Mouse (Mus musculus) CD8-positive naive resting alpha-beta T cell, adult 57 days (primary cell): ENCODE data around the gene Snrpf. TPM values are rescaled to one million over a fixed set of nuclear protein-coding genes. Genes with fewer than 3 reads are reported as not detected.

ENCODE experiments used
- total RNA-seq: library from RNA; stranded (reverse); gene quantifications from one replicate; pipeline ENCODE4 v1.2.4, GENCODE M21; 2023

Snrpf gene
- total RNA-seq = 23.8 TPM

DNA sequence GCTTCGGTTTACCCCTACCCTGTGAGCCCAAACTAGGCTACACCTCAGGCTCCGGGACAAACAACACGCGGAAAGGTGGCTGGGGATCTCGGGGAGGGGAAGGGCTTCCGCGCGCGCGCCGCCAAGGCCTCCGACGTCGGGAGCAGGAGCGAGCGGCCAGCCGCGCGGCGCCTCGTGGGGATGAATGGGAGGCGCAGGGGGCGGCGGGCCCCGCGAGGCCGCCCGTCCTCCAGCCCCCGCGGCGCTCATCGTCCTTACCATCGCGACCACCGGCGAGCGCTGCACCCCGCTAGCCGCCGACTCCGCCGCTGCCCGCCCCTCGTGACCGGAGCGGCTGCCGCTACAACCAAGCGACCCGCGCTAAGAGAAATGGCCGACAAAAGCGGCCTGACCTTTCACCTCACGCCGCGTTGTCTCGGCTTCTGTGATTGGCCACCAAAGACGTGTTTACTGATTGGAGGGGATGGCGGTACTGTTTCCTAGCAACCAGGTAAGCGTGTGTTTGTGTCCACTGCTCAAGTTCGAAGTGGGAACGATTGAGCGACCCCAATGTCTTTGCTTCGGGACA lies at the start of gene Snrpf:
Gene Snrpf (minus strand): TSS at position 426 of the 568 bp plus-strand sequence.

DNA sequence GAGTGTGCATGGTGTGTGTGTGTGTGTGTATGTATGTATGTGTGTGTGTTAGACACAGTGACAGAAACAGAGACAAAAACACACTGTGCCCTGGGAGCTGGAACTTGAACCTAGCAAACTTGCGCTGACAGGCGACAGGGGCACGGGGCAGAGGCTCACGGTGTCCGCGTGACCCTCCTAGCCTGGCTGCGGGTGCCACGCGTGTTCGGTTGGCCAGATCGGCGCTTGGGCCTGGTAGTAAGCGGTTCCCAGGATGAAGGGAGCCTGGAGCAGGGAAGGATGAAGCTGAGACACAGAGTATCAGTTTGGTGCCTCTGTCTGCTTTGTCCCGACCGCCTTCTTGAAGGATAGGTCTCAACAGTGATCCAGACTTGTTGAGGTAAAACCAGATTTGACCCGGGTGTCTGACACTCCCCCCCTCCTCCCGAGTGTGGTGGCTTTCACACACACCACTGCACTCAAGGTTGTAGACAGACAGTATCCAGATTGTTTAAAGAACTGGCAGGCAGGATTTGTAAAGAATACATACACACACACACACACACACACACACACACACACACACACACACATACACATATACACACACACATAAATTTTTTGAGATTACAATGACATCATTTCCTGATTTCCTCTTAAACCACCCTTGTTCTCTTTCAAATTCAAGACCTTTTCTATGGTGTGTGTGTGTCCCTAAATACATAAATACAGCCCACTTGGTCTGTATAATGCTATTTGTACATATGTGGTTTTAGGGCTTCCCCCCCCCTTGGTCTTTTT lies 48.9 kb downstream of the Snrpf start, which contains the start of gene Ccdc38:
Gene Ccdc38 (plus strand): TSS at position 202 of the 780 bp plus-strand sequence.

DNA sequence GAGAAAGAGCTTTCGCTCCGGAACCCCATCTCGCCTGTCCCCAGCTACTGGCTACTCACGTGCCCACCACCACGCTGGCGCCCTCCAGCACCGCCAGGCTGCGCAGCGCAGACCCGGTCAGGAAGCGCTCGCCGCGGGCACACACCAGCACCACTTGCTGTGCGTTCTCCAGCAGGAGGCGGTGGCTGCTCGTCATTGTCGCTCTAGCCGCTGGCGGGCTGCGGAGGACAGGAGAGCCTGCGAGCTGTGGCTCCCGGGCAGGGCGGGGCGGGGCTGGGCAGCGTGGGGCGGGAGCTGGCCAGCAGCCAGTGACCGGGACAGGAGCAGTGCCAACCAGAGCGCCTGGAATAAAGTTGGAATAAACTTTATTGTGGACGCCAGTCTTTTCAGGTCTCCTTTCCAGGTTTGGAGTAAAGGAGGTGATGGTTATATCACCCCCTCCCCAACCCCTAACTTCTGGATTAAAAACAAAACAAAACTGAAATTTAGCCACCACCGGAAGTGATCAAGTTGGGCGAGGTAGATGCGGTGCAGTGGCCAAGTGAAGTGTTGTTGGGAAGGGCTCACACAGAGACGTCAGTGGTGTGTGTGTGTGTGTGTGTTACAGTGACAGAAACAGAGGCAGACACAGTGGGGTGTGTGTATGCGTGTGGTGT lies 49.6 kb downstream of the Snrpf start, which contains the start of gene Amdhd1:
Gene Amdhd1 (minus strand): TSS at position 259 of the 656 bp plus-strand sequence.

Other genes with a start within 250 kb of the Snrpf start
- gene Lta4h, start 136.3 kb downstream of the Snrpf start, total RNA-seq = 85.6 TPM
- 0.95 TPM for gene Hal, start 100.9 kb downstream of the Snrpf start, total RNA-seq
- gene Amdhd1, start 49.7 kb downstream of the Snrpf start, total RNA-seq = not detected
- 0.37 TPM for gene Ccdc38, start 49.1 kb downstream of the Snrpf start, total RNA-seq
- not detected for gene Ntn4, start 51.0 kb upstream of the Snrpf start, total RNA-seq
- not detected for gene Usp44, start 241.8 kb upstream of the Snrpf start, total RNA-seq